Mouse (Mus musculus) layer of hippocampus, adult 8-10 months (tissue): Measurements from ENCODE around the gene AC153137.1. TPM values are rescaled to one million over a fixed set of nuclear protein-coding genes. Genes with fewer than 3 reads are reported as not detected.

ENCODE experiments used
- total RNA-seq, 4 experiments: library from RNA; stranded (reverse); gene quantifications; 2 replicates each; pipeline ENCODE4 v1.2.4; 2022

The AC153137.1 gene
- total RNA-seq, 4 experiments from 2014 or later = not detected

Other genes starting within 250 kb of the AC153137.1 start
- 10 to 100 TPM; 83.0 to 97.8 (median 87.2) TPM for gene Phf3, start 104.0 kb downstream of the AC153137.1 start, total RNA-seq
- not detected for gene Lgsn, start 198.4 kb upstream of the AC153137.1 start, total RNA-seq
- gene 4931428L18Rik, start 244.7 kb upstream of the AC153137.1 start, total RNA-seq = not detected
- not detected for gene Pih1d3, start 244.9 kb upstream of the AC153137.1 start, total RNA-seq